Mouse (Mus musculus): ENCODE measurements at regions not wholly inside any gene's neighbourhood (a gene's known extent, or its start where the extent isn't known, plus 50 kb on each side); places are given as distances from the start of the nearest gene placed in this dataset.

DNA sequence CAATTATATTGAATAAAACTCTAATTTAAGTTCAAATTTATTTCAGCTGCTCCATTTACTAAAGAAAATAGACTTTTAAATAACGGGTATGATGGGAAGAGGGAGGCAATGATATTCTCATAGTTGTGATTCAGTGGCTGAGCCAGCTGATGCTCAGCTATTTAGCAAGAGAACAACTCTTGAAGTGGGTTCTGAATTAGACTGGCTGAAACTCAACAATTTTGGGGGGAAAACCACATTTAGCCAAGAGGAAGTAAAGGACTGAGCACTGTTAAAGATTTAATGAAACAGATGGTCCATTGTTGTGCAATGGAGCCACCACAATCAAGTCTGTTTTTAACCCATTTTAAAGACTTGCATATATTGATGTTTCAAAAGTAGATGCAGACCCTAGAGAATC lies 1193.0 kb downstream of the D3Ertd751e start:
- Histone ChIP-seq H3K27me3 (replicated peaks) (no peaks in the 10 kb centered on the region), H3K36me3 (replicated peaks in 1 of 2; ENCODE audit: control insufficient read depth in 1 of 2, insufficient read depth in 1 of 2, low read length in 1 of 2) (no peaks in the 10 kb centered on the region), H3K9ac (ENCODE audit: insufficient read depth, low read depth) (no peak overlapping the region), H3K4me3 (replicated peaks in 1 of 3; ENCODE audit: low read depth in 2 of 3, low read length in 2 of 3, poor library complexity in 1 of 3) (no peak overlapping the region), H3K79me2 (replicated peaks; ENCODE audit: control insufficient read depth, extremely low read depth, insufficient read depth, poor library complexity, severe bottlenecking) (no peaks in the 10 kb centered on the region), H3K4me2 (ENCODE audit: insufficient read depth, low read depth, poor library complexity, severe bottlenecking) (no peak overlapping the region), H3K4me1 (ENCODE audit: control insufficient read depth in 1 of 2, insufficient read depth in 2 of 2) (peaks cover 0 to 4% of the 10 kb centered on the region in 2 experiments; a peak in 1 of 4 replicates), H3K9me3 (replicated peaks; ENCODE audit: low read length) (no peaks in the 10 kb centered on the region), H3K27ac (ENCODE audit: insufficient read depth, low read depth) (no peak overlapping the region)
- DNase-seq (ENCODE audit: extremely low read depth), result no peak
- dilution Hi-C loops (cut with MboI; ENCODE audit: extremely low pct_ligation_motif_present, extremely low pct_unique_long_range_greater_than_20kb, low sequenced_read_pairs), result no loop called here
- in situ Hi-C loops (cut with MboI; ENCODE audit: low pct_ligation_motif_present, low pct_unique_long_range_greater_than_20kb, low sequenced_read_pairs), result no loop called here
- TF ChIP-seq KAT2A (IDR thresholded peaks at IDR 0.05; ENCODE audit: insufficient replicate concordance, low read length) (no peak), MXI1 (IDR thresholded peaks at IDR 0.05; ENCODE audit: low read depth, low read length) (no peak)

- Histone ChIP-seq H3K9ac (ENCODE audit: insufficient read depth, low read depth) (no peak overlapping the region), H3K27ac (ENCODE audit: insufficient read depth, low read depth) (no peak overlapping the region), H3K4me3 (replicated peaks in 1 of 3; ENCODE audit: low read depth in 2 of 3, low read length in 2 of 3, poor library complexity in 1 of 3) (no peak overlapping the region), H3K79me2 (replicated peaks; ENCODE audit: control insufficient read depth, extremely low read depth, insufficient read depth, poor library complexity, severe bottlenecking) (no peaks in the 10 kb centered on the region), H3K9me3 (replicated peaks; ENCODE audit: low read length) (no peaks in the 10 kb centered on the region), H3K36me3 (replicated peaks in 1 of 2; ENCODE audit: control insufficient read depth in 1 of 2, insufficient read depth in 1 of 2, low read length in 1 of 2) (no peaks in the 10 kb centered on the region), H3K4me1 (ENCODE audit: control insufficient read depth in 1 of 2, insufficient read depth in 2 of 2) (no peaks in the 10 kb centered on the region), H3K4me2 (ENCODE audit: insufficient read depth, low read depth, poor library complexity, severe bottlenecking) (no peak overlapping the region), H3K27me3 (replicated peaks) (no peaks in the 10 kb centered on the region)
- TF ChIP-seq NRF1 (IDR thresholded peaks at IDR 0.05; ENCODE audit: low read depth, low read length) (no peak), PAX5 (IDR thresholded peaks at IDR 0.05; ENCODE audit: low read length) (no peak), RAD21 (IDR thresholded peaks at IDR 0.05; ENCODE audit: low read depth, low read length) (no peak), ZMIZ1 (IDR thresholded peaks at IDR 0.05; ENCODE audit: low read depth, low read length) (no peak), E2F4 (IDR thresholded peaks at IDR 0.05; ENCODE audit: insufficient replicate concordance, low read depth, low read length) (no peak), JUND (conservative IDR thresholded peaks at IDR 0.05; ENCODE audit: low read depth, low read length) (no peak), TCF12 (IDR thresholded peaks at IDR 0.05; ENCODE audit: low read depth, low read length) (no peak), USF2 (conservative IDR thresholded peaks at IDR 0.05; ENCODE audit: low read depth, low read length) (no peak), MAX (IDR thresholded peaks at IDR 0.05; ENCODE audit: low read length) (no peak), POLR2A (IDR thresholded peaks at IDR 0.05; ENCODE audit: low read depth, low read length) (no peak), POLR2AphosphoS2 (IDR thresholded peaks at IDR 0.05; ENCODE audit: low read depth, low read length) (no peak), HCFC1 (IDR thresholded peaks at IDR 0.05; ENCODE audit: low read depth, low read length) (no peak), ZNF384 (IDR thresholded peaks at IDR 0.05; ENCODE audit: low read depth, low read length) (no peak), USF1 (IDR thresholded peaks at IDR 0.05; ENCODE audit: low read depth, low read length) (no peak), CHD2 (IDR thresholded peaks at IDR 0.05; ENCODE audit: low read length) (no peak), CTCF (conservative IDR thresholded peaks at IDR 0.05 in 1 of 2, IDR thresholded peaks at IDR 0.05 in 1 of 2; ENCODE audit: low read depth in 2 of 2, low read length in 2 of 2) (no peak), RCOR1 (conservative IDR thresholded peaks at IDR 0.05; ENCODE audit: low read depth, low read length) (no peak), SIN3A (IDR thresholded peaks at IDR 0.05; ENCODE audit: low read length) (no peak), KAT2A (IDR thresholded peaks at IDR 0.05; ENCODE audit: insufficient replicate concordance, low read length) (no peak)
- dilution Hi-C loops (cut with MboI; ENCODE audit: extremely low pct_ligation_motif_present, extremely low pct_unique_long_range_greater_than_20kb, low sequenced_read_pairs), result no loop called here
- DNase-seq (ENCODE audit: extremely low read depth), result no peak
- in situ Hi-C loops (cut with MboI; ENCODE audit: low pct_ligation_motif_present, low pct_unique_long_range_greater_than_20kb, low sequenced_read_pairs), result no loop called here
Observed at GRCm38 (mm10) chr3:42977066-42977465, 1234.7 kb downstream of the D3Ertd751e start.
